ENCODE assay signal across 8 mouse cellular contexts in genomic region chr3:36690292-36690650, GRCm38 (mm10). TPM values are rescaled to one million over a fixed set of nuclear protein-coding genes. Genes with fewer than 3 reads are reported as not detected.
DNase-seq lines count a peak whose midpoint lies in the region; ATAC-seq and TF ChIP-seq lines count a peak whose summit lies in the region.

No protein-coding gene starts in this region.

- intact Hi-C loops in heart, postnatal 36 days (cut with DNase I), result loop anchor here (5.0 kb wide), 2 partner anchors 57 to 82 kb away; no protein-coding TSS in a partner anchor

- no peaks in the 10 kb centered on the region for H3K9me3 ChIP-seq in heart, embryonic 12.5 days (replicated peaks)
- H3K9me3 ChIP-seq in ES-E14 (ENCODE audit: control insufficient read depth, insufficient read depth, low read depth, low read length), result no peaks in the 10 kb centered on the region
- no peaks in the 10 kb centered on the region for H3K9me3 ChIP-seq in hindbrain, embryonic 11.5 days (ENCODE audit: control insufficient read depth, low read length)
- no peaks in the 10 kb centered on the region for H3K9me3 ChIP-seq in liver, postnatal 0 days (ENCODE audit: low read length)

- peak overlapping the region; percentile 70 for H3K4me3 ChIP-seq in heart, embryonic 12.5 days
- H3K4me3 ChIP-seq in ES-E14 (ENCODE audit: insufficient read depth in 1 of 2, low read depth in 1 of 2, low read length in 2 of 2, poor library complexity in 1 of 2, severe bottlenecking in 1 of 2), result peak overlapping the region; percentile 67 to 74
- H3K4me3 ChIP-seq in hindbrain, embryonic 11.5 days (ENCODE audit: low read depth, low read length), result peak overlapping the region; percentile 63
- H3K4me3 ChIP-seq in liver, postnatal 0 days (ENCODE audit: low read depth, low read length), result peak overlapping the region; percentile 57; the same call in 1 of the 2 replicates

- WGBS in heart, embryonic 12.5 days, result 15% methylated on average over 7 of the region's 7 CpGs
- 11% methylated on average over 7 of the region's 7 CpGs for WGBS in hindbrain, embryonic 11.5 days
- 15% methylated on average over 7 of the region's 7 CpGs for WGBS in liver, postnatal 0 days (ENCODE audit: insufficient replicate concordance)

- no peak overlapping the region for H3K27ac ChIP-seq in heart, embryonic 12.5 days (ENCODE audit: poor library complexity, severe bottlenecking)
- H3K27ac ChIP-seq in ES-E14 (ENCODE audit: insufficient read depth, low read depth, low read length, poor library complexity, severe bottlenecking), result no peak overlapping the region
- H3K27ac ChIP-seq in hindbrain, embryonic 11.5 days (ENCODE audit: low read depth, low read length), result no peak overlapping the region
- H3K27ac ChIP-seq in liver, postnatal 0 days (ENCODE audit: low read depth), result no peak overlapping the region

- in situ Hi-C loops in ES-E14 (cut with MboI; ENCODE audit: low sequenced_read_pairs in 2 of 2, unreplicated experiment in 2 of 2), result no loop called here

- TF ChIP-seq EP300 in liver, postnatal 0 days (IDR thresholded peaks at IDR 0.05; ENCODE audit: low read depth), result no peak

- DNase-seq in heart, postnatal 36 days, result no peak
- DNase-seq in ES-E14 (ENCODE audit: low read depth, low spot score), result no peak
- DNase-seq in hindbrain, embryonic 11.5 days (ENCODE audit: low spot score), result no peak
- no peak for DNase-seq in liver, postnatal 0 days
- no peak for DNase-seq in testis, postnatal 14 days (ENCODE audit: low spot score)
- no peak for DNase-seq in spleen, postnatal 4 days (ENCODE audit: low spot score in 2 of 2)

- TF ChIP-seq CTCF in liver, postnatal 0 days (IDR thresholded peaks at IDR 0.05; ENCODE audit: low read depth), result no peak

- no peaks in the 10 kb centered on the region for H3K36me3 ChIP-seq in heart, embryonic 12.5 days
- no peaks in the 10 kb centered on the region for H3K36me3 ChIP-seq in ES-E14 (ENCODE audit: control insufficient read depth, insufficient read depth, low read length, poor library complexity, severe bottlenecking)
- H3K36me3 ChIP-seq in hindbrain, embryonic 11.5 days (ENCODE audit: control insufficient read depth, insufficient read depth, low read length), result no peaks in the 10 kb centered on the region
- no peaks in the 10 kb centered on the region for H3K36me3 ChIP-seq in liver, postnatal 0 days (replicated peaks; ENCODE audit: insufficient read depth, low read length)

- ATAC-seq in heart, embryonic 12.5 days (ENCODE audit: insufficient number of reproducible peaks, low FRiP score), result no peak
- ATAC-seq in hindbrain, embryonic 11.5 days (ENCODE audit: low FRiP score), result no peak; the same call in 1 of the 2 replicates
- no peak for ATAC-seq in liver, postnatal 0 days
- ATAC-seq in activated CD4-positive, CD25-positive, alpha-beta regulatory T cell, adult 4 months, result no peak

- H3K9ac ChIP-seq in heart, embryonic 12.5 days, result peak overlapping the region; percentile 81
- H3K9ac ChIP-seq in ES-E14 (ENCODE audit: insufficient read depth, low read depth, low read length, poor library complexity, severe bottlenecking), result no peak overlapping the region; the same call in 1 of the 2 replicates
- peak overlapping the region; percentile 68 for H3K9ac ChIP-seq in hindbrain, embryonic 11.5 days (ENCODE audit: low read depth, low read length)
- H3K9ac ChIP-seq in liver, postnatal 0 days (replicated peaks), result no peak overlapping the region

- H3K27me3 ChIP-seq in heart, embryonic 12.5 days (replicated peaks), result no peaks in the 10 kb centered on the region
- H3K27me3 ChIP-seq in hindbrain, embryonic 11.5 days (ENCODE audit: control insufficient read depth, insufficient read depth, low read length), result 0 out of 2 replicates have a peak, but pooled peaks cover 2% of the 10 kb centered on the region
- H3K27me3 ChIP-seq in liver, postnatal 0 days (ENCODE audit: insufficient read depth, low read length), result peaks cover 22% of the 10 kb centered on the region

- H3K4me1 ChIP-seq in heart, embryonic 12.5 days (replicated peaks), result peaks cover 5% of the 10 kb centered on the region; the same call in 1 of the 2 replicates
- H3K4me1 ChIP-seq in ES-E14 (ENCODE audit: control insufficient read depth in 2 of 2, insufficient read depth in 2 of 2, low read length in 2 of 2, poor library complexity in 1 of 2), result no peaks in the 10 kb centered on the region
- 0 out of 2 replicates have a peak, but pooled peaks cover 3% of the 10 kb centered on the region for H3K4me1 ChIP-seq in hindbrain, embryonic 11.5 days (replicated peaks; ENCODE audit: control insufficient read depth, insufficient read depth, low read length)
- H3K4me1 ChIP-seq in liver, postnatal 0 days (ENCODE audit: insufficient read depth), result no peaks in the 10 kb centered on the region; the same call in 1 of the 2 replicates

- peak overlapping the region; percentile 89 for H3K4me2 ChIP-seq in heart, embryonic 12.5 days
- H3K4me2 ChIP-seq in hindbrain, embryonic 11.5 days (replicated peaks; ENCODE audit: low read depth, low read length), result peak overlapping the region; percentile 86
- peak overlapping the region; percentile 84 for H3K4me2 ChIP-seq in liver, postnatal 0 days (ENCODE audit: low read depth, low read length)

TF ChIP-seq in ES-E14, 5 proteins besides CTCF, POLR2A, EP300 and RAD21:
- no peak for TF ChIP-seq ZC3H11A (IDR thresholded peaks at IDR 0.05; ENCODE audit: borderline replicate concordance, low read depth, low read length)
- TF ChIP-seq MAFK (IDR thresholded peaks at IDR 0.05; ENCODE audit: insufficient read depth, low read depth, low read length), result no peak
- no peak for TF ChIP-seq CHD2 (IDR thresholded peaks at IDR 0.05; ENCODE audit: low read depth, low read length)
- no peak for TF ChIP-seq HCFC1 (IDR thresholded peaks at IDR 0.05; ENCODE audit: borderline replicate concordance, insufficient read depth, low read length)
- no peak for TF ChIP-seq ZNF384 (IDR thresholded peaks at IDR 0.05; ENCODE audit: low read depth, low read length)

RNA-seq across cellular contexts. Expression of gene Trpc3, which starts 0.3 kb away (rescaled TPM):
- polyA plus RNA-seq in heart, embryonic 12.5 days (2016; fragmentation: Nextera tagmentation; extraction: Ambion mirVana), result 6.4 and 7.3 TPM in 2 replicates
- 1 to 10 TPM; 5.1 to 7.1 TPM for total RNA-seq in heart, postnatal 36 days (2021)
- total RNA-seq in ES-E14 (2012; rRNA removed), result 0.32 and 0.54 TPM in 2 replicates
- 4.3 and 5.2 TPM in 2 replicates for polyA plus RNA-seq in hindbrain, embryonic 11.5 days (2014; fragmentation: Nextera tagmentation; extraction: Ambion mirVana)
- polyA plus RNA-seq in liver, postnatal 0 days (2015; fragmentation: Nextera tagmentation; extraction: Ambion mirVana), result 0.26 and 0.46 TPM in 2 replicates
- 1 to 10 TPM in 1 of 2 experiments, not detected in 1; 1.3 TPM for polyA plus RNA-seq in activated CD4-positive, CD25-positive, alpha-beta regulatory T cell, adult 4 months (2017; shearing (Covaris generic))

Comparison
In these comparisons a context has a peak if more than half of its experiments do, and no peak if none do; other contexts are left out.
1. H3K9ac ChIP-seq: peak in heart, embryonic 12.5 days (single experiment) and hindbrain, embryonic 11.5 days (single experiment); none in ES-E14 (single experiment) and liver, postnatal 0 days (single experiment).
2. Peak in every context shown above with its lines, with median percentiles within 50 percentile points of each other: H3K4me2 ChIP-seq and H3K4me3 ChIP-seq.